Mouse (Mus musculus): ENCODE data around the gene Cybc1. TPM values are rescaled to one million over a fixed set of nuclear protein-coding genes. Genes with fewer than 3 reads are reported as not detected.

The Cybc1 gene
- polyA plus RNA-seq, 1 experiment from 2014 or later, result 27.4 TPM

DNA sequence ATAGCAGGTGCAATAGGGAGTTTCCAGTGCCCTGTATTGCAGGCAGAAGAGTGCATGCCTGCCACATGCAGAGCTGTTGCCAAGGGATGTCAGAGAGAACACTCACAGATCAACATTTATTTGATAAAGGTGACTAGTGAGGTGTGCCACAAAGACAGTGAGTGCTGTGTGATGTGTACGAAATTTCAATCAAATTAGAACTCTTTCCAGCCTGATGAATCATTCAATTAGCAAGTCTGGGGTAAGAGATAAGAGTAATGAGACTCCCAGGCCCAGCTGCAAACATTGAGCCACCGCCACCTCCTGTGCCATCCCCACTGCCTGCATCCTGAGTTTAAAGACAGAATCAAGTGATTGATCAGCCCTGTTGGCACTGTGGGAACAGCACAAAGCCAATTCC is 36.4 kb downstream of the Cybc1 start:
- Histone ChIP-seq H3K4me2 (replicated peaks; ENCODE audit: low read depth) (no peak overlapping the region), H3K9me3 (ENCODE audit: control insufficient read depth, low read length) (no peaks in the 10 kb centered on the region), H3K4me3 (ENCODE audit: low read depth, low read length) (no peak overlapping the region), H3K9ac (ENCODE audit: low read length) (no peak overlapping the region), H3K27me3 (ENCODE audit: control insufficient read depth, insufficient read depth, low read length) (no peaks in the 10 kb centered on the region), H3K27ac (replicated peaks) (no peak overlapping the region), H3K4me1 (replicated peaks; ENCODE audit: control insufficient read depth, insufficient read depth) (no peaks in the 10 kb centered on the region), H3K36me3 (ENCODE audit: control insufficient read depth, insufficient read depth, low read length) (no peaks in the 10 kb centered on the region)
- TF ChIP-seq CTCF (IDR thresholded peaks at IDR 0.05; ENCODE audit: low read depth) (no peak), EP300 (optimal IDR thresholded peaks at IDR 0.05) (no peak)
- no peak for DNase-seq (ENCODE audit: low spot score)
- WGBS, result 65% methylated on average over 2 of the region's 2 CpGs
- no peak for ATAC-seq (ENCODE audit: low FRiP score, low TSS enrichment)

DNA sequence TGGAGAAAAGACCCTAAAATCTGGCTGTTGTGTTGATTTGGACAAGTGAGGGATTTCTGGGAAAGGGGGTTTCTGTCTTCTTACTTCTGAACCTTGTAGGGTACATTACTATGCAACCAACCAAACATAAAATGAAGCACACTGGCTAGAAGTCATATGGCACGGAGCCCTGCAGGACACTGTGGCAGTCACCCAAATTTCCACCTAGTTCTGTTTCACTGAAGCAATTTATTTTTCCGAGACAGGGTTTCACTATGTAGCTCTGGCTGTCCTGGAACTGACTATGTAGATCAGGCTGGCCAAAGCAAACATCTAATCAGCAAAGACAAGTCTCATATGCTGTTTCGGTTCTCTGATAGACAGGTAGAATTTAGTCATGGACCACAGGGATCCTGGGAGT is 39.4 kb downstream of the Cybc1 start:
- Histone ChIP-seq H3K9me3 (ENCODE audit: control insufficient read depth, low read length) (no peaks in the 10 kb centered on the region), H3K4me1 (replicated peaks; ENCODE audit: control insufficient read depth, insufficient read depth) (no peaks in the 10 kb centered on the region), H3K27me3 (ENCODE audit: control insufficient read depth, insufficient read depth, low read length) (no peaks in the 10 kb centered on the region), H3K9ac (ENCODE audit: low read length) (no peak overlapping the region), H3K36me3 (ENCODE audit: control insufficient read depth, insufficient read depth, low read length) (no peaks in the 10 kb centered on the region), H3K4me3 (ENCODE audit: low read depth, low read length) (no peak overlapping the region), H3K4me2 (replicated peaks; ENCODE audit: low read depth) (no peak overlapping the region), H3K27ac (replicated peaks) (no peak overlapping the region)
- no peak for ATAC-seq (ENCODE audit: low FRiP score, low TSS enrichment)
- 71% methylated on average over 3 of the region's 3 CpGs for WGBS
- TF ChIP-seq EP300 (optimal IDR thresholded peaks at IDR 0.05) (no peak), CTCF (IDR thresholded peaks at IDR 0.05; ENCODE audit: low read depth) (no peak)
- no peak for DNase-seq (ENCODE audit: low spot score)

DNA sequence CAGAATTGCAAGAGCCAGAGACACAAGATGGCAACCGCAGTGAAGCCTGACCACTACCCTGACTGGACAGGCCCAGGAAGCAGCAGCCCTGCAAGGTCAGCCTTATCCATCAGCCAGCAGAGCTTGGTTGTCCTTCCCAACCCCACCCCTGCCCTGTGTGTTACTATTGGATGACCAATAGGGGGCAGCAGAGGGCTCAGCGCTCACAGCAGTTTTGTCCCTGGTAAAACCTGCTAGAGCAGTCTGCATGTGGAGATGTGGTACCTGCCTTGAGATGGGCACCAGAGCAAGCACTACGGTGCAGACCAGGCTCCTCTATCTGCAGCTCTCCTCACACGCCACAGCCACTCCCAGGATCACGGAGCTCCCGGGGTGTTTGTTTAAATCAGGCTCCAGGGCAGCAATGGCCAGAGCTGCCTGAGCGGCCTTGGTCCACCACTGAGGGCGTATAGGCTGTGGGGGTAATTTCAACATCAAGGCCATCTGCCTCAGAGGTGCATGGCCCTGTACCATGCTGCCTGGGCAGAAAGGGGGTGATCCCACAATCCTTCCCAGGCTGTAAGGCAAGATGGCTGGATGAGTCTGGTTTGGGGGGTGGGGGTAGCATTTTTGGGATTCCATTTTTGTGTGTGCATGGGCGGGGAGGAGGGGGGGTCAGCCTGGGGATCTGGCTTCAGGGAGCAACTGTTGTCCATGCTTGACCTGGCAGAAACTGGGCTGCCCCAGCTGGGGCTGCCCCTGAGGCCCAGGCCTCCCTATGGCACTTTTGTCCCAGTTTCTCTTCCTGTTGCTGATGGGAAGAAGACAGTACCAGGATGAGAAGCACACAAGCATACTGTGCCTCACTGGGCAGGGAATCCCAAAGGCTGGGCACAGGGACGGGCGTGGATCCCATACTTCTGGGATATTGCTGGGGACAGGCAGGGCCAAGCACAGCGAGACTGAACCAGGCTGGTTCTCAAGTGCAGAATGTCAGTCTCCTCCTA is 52.5 kb downstream of the Cybc1 start:
- TF ChIP-seq CTCF (IDR thresholded peaks at IDR 0.05; ENCODE audit: low read depth) (peak; percentile 96), EP300 (optimal IDR thresholded peaks at IDR 0.05) (no peak)
- Histone ChIP-seq H3K4me1 (replicated peaks; ENCODE audit: control insufficient read depth, insufficient read depth) (no peaks in the 10 kb centered on the region), H3K27me3 (ENCODE audit: control insufficient read depth, insufficient read depth, low read length) (no peaks in the 10 kb centered on the region), H3K4me3 (ENCODE audit: low read depth, low read length) (no peak overlapping the region), H3K9ac (ENCODE audit: low read length) (no peak overlapping the region), H3K27ac (replicated peaks) (no peak overlapping the region), H3K36me3 (ENCODE audit: control insufficient read depth, insufficient read depth, low read length) (no peaks in the 10 kb centered on the region), H3K9me3 (ENCODE audit: control insufficient read depth, low read length) (no peaks in the 10 kb centered on the region), H3K4me2 (replicated peaks; ENCODE audit: low read depth) (no peak overlapping the region)
- DNase-seq (ENCODE audit: low spot score) (peak; percentile 74), ATAC-seq (ENCODE audit: low FRiP score, low TSS enrichment) (peak; percentile 75)
- WGBS, result 56% methylated on average over 12 of the region's 12 CpGs

DNA sequence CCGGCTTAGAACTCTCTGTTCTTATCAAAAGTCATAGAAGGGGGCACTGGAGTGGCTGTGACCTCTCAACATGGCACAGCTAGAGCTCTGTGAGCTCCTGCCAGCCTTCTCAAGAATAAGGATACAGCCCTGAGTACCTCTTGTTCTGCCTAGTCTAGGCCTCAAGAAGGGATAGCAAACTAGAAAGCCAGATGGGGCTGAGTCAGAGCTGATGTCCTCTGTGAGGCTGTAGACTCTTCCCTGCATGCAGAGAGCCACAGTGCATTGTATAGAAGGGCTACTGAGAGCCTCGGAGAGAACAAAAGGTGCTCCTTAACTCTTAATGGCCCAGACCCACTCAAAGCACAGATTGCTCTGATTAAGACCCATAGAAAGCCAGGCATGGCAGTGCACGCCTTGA is 54.9 kb downstream of the Cybc1 start:
- H3K9me3 ChIP-seq (ENCODE audit: control insufficient read depth, low read length), result no peaks in the 10 kb centered on the region
- no peak for DNase-seq (ENCODE audit: low spot score)
- WGBS, result 58% methylated on average over 3 of the region's 3 CpGs
- no peak for TF ChIP-seq EP300 (optimal IDR thresholded peaks at IDR 0.05)
- TF ChIP-seq CTCF (IDR thresholded peaks at IDR 0.05; ENCODE audit: low read depth), result no peak
- no peak overlapping the region for H3K9ac ChIP-seq (ENCODE audit: low read length)
- H3K4me1 ChIP-seq (replicated peaks; ENCODE audit: control insufficient read depth, insufficient read depth), result no peaks in the 10 kb centered on the region
- no peak overlapping the region for H3K4me3 ChIP-seq (ENCODE audit: low read depth, low read length)
- H3K27me3 ChIP-seq (ENCODE audit: control insufficient read depth, insufficient read depth, low read length), result no peaks in the 10 kb centered on the region
- H3K27ac ChIP-seq (replicated peaks), result no peak overlapping the region
- no peak for ATAC-seq (ENCODE audit: low FRiP score, low TSS enrichment)
- H3K36me3 ChIP-seq (ENCODE audit: control insufficient read depth, insufficient read depth, low read length), result no peaks in the 10 kb centered on the region
- no peak overlapping the region for H3K4me2 ChIP-seq (replicated peaks; ENCODE audit: low read depth)

DNA sequence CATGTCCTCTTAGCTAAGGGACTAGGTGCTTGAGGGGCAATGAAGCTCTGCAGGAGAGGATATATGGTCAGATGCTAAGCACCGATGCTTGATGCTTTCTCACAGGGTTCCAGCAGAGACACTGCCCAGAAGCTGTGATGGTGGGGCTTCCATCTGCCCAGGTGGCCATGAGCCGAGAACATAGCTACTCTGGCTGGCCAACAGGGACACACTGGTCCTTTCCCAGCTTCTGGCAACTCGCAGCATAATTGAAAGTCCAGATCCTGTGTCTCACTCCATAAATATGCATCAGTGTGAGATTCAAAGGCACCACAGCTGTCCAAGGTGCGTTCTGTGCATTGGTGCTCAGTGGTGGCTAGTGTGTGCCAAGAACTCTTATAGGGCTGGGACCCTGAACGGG is 55.9 kb downstream of the Cybc1 start:
- DNase-seq (ENCODE audit: low spot score) (no peak), ATAC-seq (ENCODE audit: low FRiP score, low TSS enrichment) (no peak)
- no peak overlapping the region for H3K4me3 ChIP-seq (ENCODE audit: low read depth, low read length)
- no peaks in the 10 kb centered on the region for H3K36me3 ChIP-seq (ENCODE audit: control insufficient read depth, insufficient read depth, low read length)
- H3K4me2 ChIP-seq (replicated peaks; ENCODE audit: low read depth), result no peak overlapping the region
- TF ChIP-seq EP300 (optimal IDR thresholded peaks at IDR 0.05), result no peak
- TF ChIP-seq CTCF (IDR thresholded peaks at IDR 0.05; ENCODE audit: low read depth), result no peak
- 84% methylated on average over 5 of the region's 5 CpGs for WGBS
- no peaks in the 10 kb centered on the region for H3K27me3 ChIP-seq (ENCODE audit: control insufficient read depth, insufficient read depth, low read length)
- no peaks in the 10 kb centered on the region for H3K9me3 ChIP-seq (ENCODE audit: control insufficient read depth, low read length)
- no peak overlapping the region for H3K27ac ChIP-seq (replicated peaks)
- no peak overlapping the region for H3K9ac ChIP-seq (ENCODE audit: low read length)
- no peaks in the 10 kb centered on the region for H3K4me1 ChIP-seq (replicated peaks; ENCODE audit: control insufficient read depth, insufficient read depth)

Other genes starting within 250 kb of the Cybc1 start
- gene Csnk1d, start 238.0 kb downstream of the Cybc1 start, polyA plus RNA-seq (2015; fragmentation: Nextera tagmentation; extraction: Ambion mirVana), result 60.7 and 63.8 TPM in 2 replicates
- gene Cd7, start 189.9 kb downstream of the Cybc1 start, polyA plus RNA-seq (2015; fragmentation: Nextera tagmentation; extraction: Ambion mirVana), result 0.31 and 0.51 TPM in 2 replicates
- 113 and 133 TPM in 2 replicates for gene Sectm1b, start 165.8 kb downstream of the Cybc1 start, polyA plus RNA-seq (2015; fragmentation: Nextera tagmentation; extraction: Ambion mirVana)
- 11.8 and 13.2 TPM in 2 replicates for gene Sectm1a, start 148.1 kb downstream of the Cybc1 start, polyA plus RNA-seq (2015; fragmentation: Nextera tagmentation; extraction: Ambion mirVana)
- gene Tex19.2, start 110.6 kb downstream of the Cybc1 start, polyA plus RNA-seq (2015; fragmentation: Nextera tagmentation; extraction: Ambion mirVana), result 0.25 and 0.29 TPM in 2 replicates
- 0.34 and 0.48 TPM in 2 replicates for gene Tex19.1, start 83.2 kb downstream of the Cybc1 start, polyA plus RNA-seq (2015; fragmentation: Nextera tagmentation; extraction: Ambion mirVana)
- not detected in 2 replicates for gene Uts2r, start 69.1 kb downstream of the Cybc1 start, polyA plus RNA-seq (2015; fragmentation: Nextera tagmentation; extraction: Ambion mirVana)
- gene Hexdc, start 24.9 kb downstream of the Cybc1 start, polyA plus RNA-seq (2015; fragmentation: Nextera tagmentation; extraction: Ambion mirVana), result 5.7 and 6.4 TPM in 2 replicates
- 22.2 and 23.3 TPM in 2 replicates for gene Ogfod3, start 24.6 kb downstream of the Cybc1 start, polyA plus RNA-seq (2015; fragmentation: Nextera tagmentation; extraction: Ambion mirVana)
- 19.3 and 19.8 TPM in 2 replicates for gene Narf, start 7.9 kb upstream of the Cybc1 start, polyA plus RNA-seq (2015; fragmentation: Nextera tagmentation; extraction: Ambion mirVana)
- gene Foxk2, start 30.7 kb upstream of the Cybc1 start, polyA plus RNA-seq (2015; fragmentation: Nextera tagmentation; extraction: Ambion mirVana), result 3.4 and 5.3 TPM in 2 replicates
- 48.7 and 53.2 TPM in 2 replicates for gene Wdr45b, start 125.1 kb upstream of the Cybc1 start, polyA plus RNA-seq (2015; fragmentation: Nextera tagmentation; extraction: Ambion mirVana)
- gene Rab40b, start 158.9 kb upstream of the Cybc1 start, polyA plus RNA-seq (2015; fragmentation: Nextera tagmentation; extraction: Ambion mirVana), result 5.5 and 6.1 TPM in 2 replicates
- gene Fn3krp, start 192.1 kb upstream of the Cybc1 start, polyA plus RNA-seq (2015; fragmentation: Nextera tagmentation; extraction: Ambion mirVana), result 3.7 and 4.6 TPM in 2 replicates
- 0.44 and 0.52 TPM in 2 replicates for gene Fn3k, start 205.6 kb upstream of the Cybc1 start, polyA plus RNA-seq (2015; fragmentation: Nextera tagmentation; extraction: Ambion mirVana)
- gene Tbcd, start 222.6 kb upstream of the Cybc1 start, polyA plus RNA-seq (2015; fragmentation: Nextera tagmentation; extraction: Ambion mirVana), result 36.8 and 41.3 TPM in 2 replicates